Mouse (Mus musculus) limb, embryonic 13.5 days (tissue): ENCODE measurements at regions not wholly inside any gene's neighbourhood (a gene's known extent, or its start where the extent isn't known, plus 50 kb on each side); places are given as distances from the start of the nearest gene placed in this dataset.

Experiments
- ATAC-seq: fragments of 200-750 bp; cut with Nextera tagmentation; 2 replicates; pipeline ENCODE4 v1.8.0; 2017; ENCODE audit warnings: low read depth, moderate number of reproducible peaks, moderate TSS enrichment; ENCODE audit not compliant: low FRiP score
- H3K27ac ChIP-seq: fragments of 300-500 bp; sonication (generic); 2 replicates; pipeline ENCODE4 v1.5.1; 2015; ENCODE audit warnings: inconsistent platforms, mild to moderate bottlenecking, moderate library complexity
- H3K27me3 ChIP-seq: fragments of 300-500 bp; sonication (generic); 2 replicates; pipeline ENCODE4 v1.6.1; 2015; ENCODE audit warnings: mild to moderate bottlenecking, inconsistent platforms
- H3K36me3 ChIP-seq: fragments of 300-500 bp; sonication (generic); 2 replicates; pipeline ENCODE4 v1.6.1; 2015; ENCODE audit warnings: inconsistent platforms, mild to moderate bottlenecking, moderate library complexity
- H3K4me1 ChIP-seq: fragments of 300-500 bp; sonication (generic); 2 replicates; pipeline ENCODE4 v1.6.1; 2015; ENCODE audit warnings: inconsistent platforms
- H3K4me2 ChIP-seq: fragments of 300-500 bp; sonication (generic); replicated peaks from 2 replicates; pipeline ENCODE4 v1.6.1; 2015; ENCODE audit warnings: inconsistent platforms, mild to moderate bottlenecking, moderate library complexity
- H3K4me3 ChIP-seq: fragments of 300-500 bp; sonication (generic); 2 replicates; pipeline ENCODE4 v1.5.1; 2015; ENCODE audit warnings: moderate library complexity, mild to moderate bottlenecking, inconsistent platforms
- H3K9ac ChIP-seq: fragments of 300-500 bp; sonication (generic); 2 replicates; pipeline ENCODE4 v1.6.1; 2015; ENCODE audit warnings: mild to moderate bottlenecking, inconsistent platforms
- H3K9me3 ChIP-seq: fragments of 300-500 bp; sonication (generic); 2 replicates; pipeline ENCODE4 v1.6.1; 2016; ENCODE audit warnings: inconsistent platforms
- WGBS: fragments of 180-500 bp; shearing (Covaris S2); methylation state at CpG from one replicate; pipeline ENCODE4 v1.1.7; 2015; 5-methylcytosine and 5-hydroxymethylcytosine counted together

- Histone ChIP-seq H3K36me3 (no peaks in the 10 kb centered on the region), H3K4me1 (no peaks in the 10 kb centered on the region), H3K4me2 (no peak overlapping the region), H3K27me3 (peaks cover 7% of the 10 kb centered on the region; the same call in 1 of the 2 replicates), H3K4me3 (no peak overlapping the region), H3K9ac (no peak overlapping the region), H3K9me3 (no peaks in the 10 kb centered on the region), H3K27ac (no peak overlapping the region)
- WGBS, result 56% methylated on average over 6 of the region's 6 CpGs
- no peak for ATAC-seq
These were observed 175.5 kb upstream of the 4931429L15Rik start for GRCm38 (mm10) chr9:46495276-46495675.

GRCm38 (mm10) chr9:46482859-46483443, 163.2 kb upstream of the 4931429L15Rik start:
- Histone ChIP-seq H3K4me2 (no peak overlapping the region), H3K36me3 (no peaks in the 10 kb centered on the region), H3K4me1 (peaks cover 19% of the 10 kb centered on the region), H3K9ac (no peak overlapping the region), H3K4me3 (no peak overlapping the region), H3K27ac (no peak overlapping the region), H3K27me3 (peaks cover 9% of the 10 kb centered on the region; the same call in 1 of the 2 replicates), H3K9me3 (no peaks in the 10 kb centered on the region)
- no peak for ATAC-seq
- WGBS, result 80% methylated on average over 5 of the region's 5 CpGs

- Histone ChIP-seq H3K4me3 (no peak overlapping the region), H3K9ac (no peak overlapping the region), H3K9me3 (no peaks in the 10 kb centered on the region), H3K4me2 (no peak overlapping the region), H3K27ac (no peak overlapping the region), H3K27me3 (peaks cover 9% of the 10 kb centered on the region; the same call in 1 of the 2 replicates), H3K36me3 (no peaks in the 10 kb centered on the region), H3K4me1 (peaks cover 19% of the 10 kb centered on the region)
- 62% methylated on average over 12 of the region's 12 CpGs for WGBS
- no peak for ATAC-seq
These were observed 162.5 kb upstream of the 4931429L15Rik start for GRCm38 (mm10) chr9:46482034-46482858.

GRCm38 (mm10) chr9:46481491-46481890, 161.7 kb upstream of the 4931429L15Rik start:
- no peak overlapping the region for H3K4me2 ChIP-seq
- no peak overlapping the region for H3K4me3 ChIP-seq
- no peak overlapping the region for H3K9ac ChIP-seq
- H3K4me1 ChIP-seq, result peaks cover 19% of the 10 kb centered on the region
- H3K27me3 ChIP-seq, result peaks cover 9% of the 10 kb centered on the region; the same call in 1 of the 2 replicates
- no peaks in the 10 kb centered on the region for H3K9me3 ChIP-seq
- H3K27ac ChIP-seq, result no peak overlapping the region
- WGBS, result 43% methylated on average over 7 of the region's 7 CpGs
- no peak for ATAC-seq
- H3K36me3 ChIP-seq, result no peaks in the 10 kb centered on the region

- WGBS, result 15% methylated on average over 13 of the region's 13 CpGs
- peaks cover 9% of the 10 kb centered on the region; the same call in 1 of the 2 replicates for H3K27me3 ChIP-seq
- H3K4me1 ChIP-seq, result peaks cover 18% of the 10 kb centered on the region
- ATAC-seq, result no peak
- H3K4me2 ChIP-seq, result no peak overlapping the region
- no peak overlapping the region for H3K4me3 ChIP-seq
- H3K27ac ChIP-seq, result no peak overlapping the region
- no peak overlapping the region for H3K9ac ChIP-seq
- H3K9me3 ChIP-seq, result no peaks in the 10 kb centered on the region
- H3K36me3 ChIP-seq, result no peaks in the 10 kb centered on the region
These were observed 160.4 kb upstream of the 4931429L15Rik start for GRCm38 (mm10) chr9:46480080-46480690.

GRCm38 (mm10) chr9:46478611-46479010, 158.8 kb upstream of the 4931429L15Rik start:
- H3K9ac ChIP-seq, result no peak overlapping the region
- no peaks in the 10 kb centered on the region for H3K36me3 ChIP-seq
- no peak for ATAC-seq
- H3K27ac ChIP-seq, result no peak overlapping the region
- H3K4me3 ChIP-seq, result no peak overlapping the region
- H3K9me3 ChIP-seq, result no peaks in the 10 kb centered on the region
- peaks cover 9% of the 10 kb centered on the region; the same call in 1 of the 2 replicates for H3K27me3 ChIP-seq
- peaks cover 16% of the 10 kb centered on the region for H3K4me1 ChIP-seq
- no peak overlapping the region for H3K4me2 ChIP-seq
- 36% methylated on average over 2 of the region's 2 CpGs for WGBS

- H3K9me3 ChIP-seq, result no peaks in the 10 kb centered on the region
- 54% methylated on average over 5 of the region's 5 CpGs for WGBS
- no peak overlapping the region for H3K9ac ChIP-seq
- peaks cover 6% of the 10 kb centered on the region; the same call in 1 of the 2 replicates for H3K27me3 ChIP-seq
- H3K36me3 ChIP-seq, result no peaks in the 10 kb centered on the region
- H3K4me1 ChIP-seq, result peaks cover 10% of the 10 kb centered on the region
- no peak overlapping the region for H3K4me3 ChIP-seq
- H3K4me2 ChIP-seq, result no peak overlapping the region
- no peak overlapping the region for H3K27ac ChIP-seq
- no peak for ATAC-seq
These were observed 156.7 kb upstream of the 4931429L15Rik start for GRCm38 (mm10) chr9:46476516-46476915.

- H3K4me1 ChIP-seq, result peaks cover 15% of the 10 kb centered on the region
- no peak for ATAC-seq
- H3K27ac ChIP-seq, result no peak overlapping the region
- no peaks in the 10 kb centered on the region for H3K9me3 ChIP-seq
- no peak overlapping the region for H3K4me2 ChIP-seq
- whole genome bisulfite sequencing, result 87% methylated on average over 10 of the region's 10 CpGs
- H3K9ac ChIP-seq, result no peak overlapping the region
- no peaks in the 10 kb centered on the region for H3K36me3 ChIP-seq
- peaks cover 6% of the 10 kb centered on the region; the same call in 1 of the 2 replicates for H3K27me3 ChIP-seq
- no peak overlapping the region for H3K4me3 ChIP-seq
These were observed 153.9 kb upstream of the 4931429L15Rik start for GRCm38 (mm10) chr9:46473681-46474080.

GRCm38 (mm10) chr9:46469521-46469920, 149.7 kb upstream of the 4931429L15Rik start:
- Histone ChIP-seq H3K27me3 (peaks cover 11% of the 10 kb centered on the region), H3K4me3 (no peak overlapping the region), H3K4me1 (peaks cover 24% of the 10 kb centered on the region), H3K27ac (no peak overlapping the region), H3K4me2 (no peak overlapping the region), H3K9ac (no peak overlapping the region), H3K36me3 (no peaks in the 10 kb centered on the region), H3K9me3 (0 out of 2 replicates have a peak, but pooled peaks cover 3% of the 10 kb centered on the region)
- WGBS, result 61% methylated on average over 7 of the region's 7 CpGs
- no peak for ATAC-seq

GRCm38 (mm10) chr9:46468306-46468705, 148.5 kb upstream of the 4931429L15Rik start:
- 16% methylated on average over 2 of the region's 2 CpGs for WGBS
- ATAC-seq, result no peak
- Histone ChIP-seq H3K36me3 (no peaks in the 10 kb centered on the region), H3K27ac (no peak overlapping the region), H3K4me3 (no peak overlapping the region), H3K9me3 (0 out of 2 replicates have a peak, but pooled peaks cover 3% of the 10 kb centered on the region), H3K4me2 (no peak overlapping the region), H3K9ac (no peak overlapping the region), H3K4me1 (peaks cover 24% of the 10 kb centered on the region), H3K27me3 (peaks cover 11% of the 10 kb centered on the region)

- Histone ChIP-seq H3K4me2 (no peak overlapping the region), H3K4me1 (peaks cover 24% of the 10 kb centered on the region), H3K36me3 (no peaks in the 10 kb centered on the region), H3K9me3 (0 out of 2 replicates have a peak, but pooled peaks cover 3% of the 10 kb centered on the region), H3K27me3 (peaks cover 11% of the 10 kb centered on the region), H3K27ac (no peak overlapping the region), H3K9ac (no peak overlapping the region), H3K4me3 (no peak overlapping the region)
- 8% methylated on average over 3 of the region's 3 CpGs for WGBS
- no peak for ATAC-seq
These were observed 147.9 kb upstream of the 4931429L15Rik start for GRCm38 (mm10) chr9:46467671-46468070.

GRCm38 (mm10) chr9:46462681-46463080, 142.9 kb upstream of the 4931429L15Rik start:
- WGBS, result 85% methylated on average over 5 of the region's 5 CpGs
- no peak for ATAC-seq
- H3K27me3 ChIP-seq, result 0 out of 2 replicates have a peak, but pooled peaks cover 14% of the 10 kb centered on the region
- H3K9me3 ChIP-seq, result 0 out of 2 replicates have a peak, but pooled peaks cover 3% of the 10 kb centered on the region
- H3K4me1 ChIP-seq, result no peaks in the 10 kb centered on the region; the same call in 1 of the 2 replicates
- no peak overlapping the region for H3K4me3 ChIP-seq
- no peak overlapping the region for H3K27ac ChIP-seq
- H3K4me2 ChIP-seq, result no peak overlapping the region
- H3K9ac ChIP-seq, result no peak overlapping the region
- H3K36me3 ChIP-seq, result no peaks in the 10 kb centered on the region
